Mouse (Mus musculus): Measurements from ENCODE around the gene Olfr780. TPM values are rescaled to one million over a fixed set of nuclear protein-coding genes. Genes with fewer than 3 reads are reported as not detected.

The Olfr780 gene
- not detected in 2 replicates for polyA plus RNA-seq (2015; fragmentation: Nextera tagmentation; extraction: Ambion mirVana)

DNA sequence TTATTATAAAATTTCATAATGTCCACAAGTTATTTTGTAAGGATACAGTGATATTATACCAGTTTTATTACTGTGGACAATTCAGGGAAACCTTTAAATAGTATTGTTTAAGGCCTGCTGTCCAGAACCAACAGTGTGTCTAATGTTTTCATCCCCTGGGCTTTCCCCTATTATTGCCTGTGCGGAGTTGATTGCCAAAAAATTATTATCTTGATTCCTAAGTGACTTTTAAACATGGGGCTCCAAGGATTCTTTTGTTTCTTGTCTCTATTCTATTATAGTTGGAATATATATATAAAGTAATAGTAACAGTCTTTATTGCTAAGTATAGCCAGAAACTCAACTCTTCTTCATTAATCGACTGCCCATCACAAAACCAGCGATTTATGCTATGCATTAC is at the start of gene Olfr780:
Olfr780 (plus strand) TSS at position 301 of the 400 bp plus-strand sequence.

DNA sequence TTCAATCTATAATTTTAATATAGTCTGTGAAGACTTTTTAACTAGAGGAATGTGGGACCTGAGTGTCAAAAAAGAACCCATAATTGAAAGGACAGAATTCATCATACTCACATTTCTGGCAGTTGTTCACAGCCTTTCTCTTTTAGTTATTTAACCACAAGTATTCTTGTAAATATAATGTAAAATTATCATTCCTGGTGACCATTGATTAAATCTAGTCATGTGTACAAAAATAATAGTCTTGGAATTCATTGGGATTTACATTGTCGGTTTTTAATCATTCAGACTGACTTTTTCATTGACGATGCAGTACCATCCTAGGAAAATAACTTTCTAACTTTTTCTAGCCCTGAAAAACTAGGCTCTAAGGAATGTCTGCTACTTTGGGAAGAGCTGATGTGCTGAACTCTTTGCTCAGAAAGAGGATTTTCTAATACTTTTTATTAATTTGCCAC is 46.8 kb upstream of the Olfr780 start, which contains the start of gene Olfr777:
Olfr777 (minus strand) TSS at position 405 of the 455 bp plus-strand sequence.

DNA sequence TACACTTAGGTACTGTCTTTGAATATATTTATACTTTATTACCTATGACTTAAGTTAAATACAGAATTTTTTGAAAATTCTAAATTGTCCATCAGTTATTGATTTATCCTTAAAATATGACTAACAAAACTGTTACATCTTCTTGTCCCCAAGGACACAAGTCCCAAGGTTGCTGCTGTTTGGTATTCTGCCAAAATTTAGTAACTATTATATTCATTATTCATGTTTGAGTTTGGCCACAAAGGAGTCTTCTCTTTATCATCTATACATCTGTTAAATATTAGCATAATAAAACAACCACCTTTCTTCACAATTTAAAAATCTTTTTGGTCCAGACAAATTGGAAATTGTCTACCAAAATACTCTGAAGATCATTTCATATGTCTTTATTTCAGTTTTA is 10.6 kb downstream of the Olfr780 start, which contains the start of gene Olfr781:
Olfr781 (plus strand) TSS at position 301 of the 400 bp plus-strand sequence.

DNA sequence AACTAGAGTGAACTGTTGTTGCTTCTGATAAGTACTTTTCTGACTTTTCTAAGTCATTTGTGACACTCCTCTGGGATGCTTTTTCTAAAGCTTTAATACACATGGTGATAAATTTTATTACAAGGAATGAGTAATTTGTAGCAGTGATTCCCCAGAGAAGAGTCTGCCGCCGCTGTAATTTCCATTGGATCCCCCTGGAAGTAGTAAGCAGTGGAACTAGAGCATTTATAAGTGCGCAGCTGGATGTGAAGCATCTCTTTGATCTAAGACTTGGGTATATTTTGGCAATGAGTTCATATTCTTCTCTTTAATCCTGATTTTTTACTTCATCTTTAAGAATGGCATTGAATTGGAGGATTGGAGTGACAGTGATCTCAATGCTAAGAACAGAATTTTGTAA is 30.6 kb downstream of the Olfr780 start, which contains the start of gene Olfr782:
Olfr782 (plus strand) TSS at position 301 of the 400 bp plus-strand sequence.

Other genes with a start within 250 kb of the Olfr780 start
- gene Olfr766-ps1, start 249.1 kb upstream of the Olfr780 start, polyA plus RNA-seq (2015; fragmentation: Nextera tagmentation; extraction: Ambion mirVana): not detected in 2 replicates
- not detected in 2 replicates for gene Olfr767, start 235.2 kb upstream of the Olfr780 start, polyA plus RNA-seq (2015; fragmentation: Nextera tagmentation; extraction: Ambion mirVana)
- gene Olfr768, start 218.7 kb upstream of the Olfr780 start, polyA plus RNA-seq (2015; fragmentation: Nextera tagmentation; extraction: Ambion mirVana): not detected in 2 replicates
- not detected in 2 replicates for gene Olfr769, start 200.3 kb upstream of the Olfr780 start, polyA plus RNA-seq (2015; fragmentation: Nextera tagmentation; extraction: Ambion mirVana)
- gene Olfr770, start 179.1 kb upstream of the Olfr780 start, polyA plus RNA-seq (2015; fragmentation: Nextera tagmentation; extraction: Ambion mirVana): not detected in 2 replicates
- gene Olfr771, start 153.4 kb upstream of the Olfr780 start, polyA plus RNA-seq (2015; fragmentation: Nextera tagmentation; extraction: Ambion mirVana): not detected in 2 replicates
- not detected in 2 replicates for gene Olfr772, start 140.2 kb upstream of the Olfr780 start, polyA plus RNA-seq (2015; fragmentation: Nextera tagmentation; extraction: Ambion mirVana)
- gene Olfr773, start 130.7 kb upstream of the Olfr780 start, polyA plus RNA-seq (2015; fragmentation: Nextera tagmentation; extraction: Ambion mirVana): not detected in 2 replicates
- gene Olfr774, start 81.9 kb upstream of the Olfr780 start, polyA plus RNA-seq (2015; fragmentation: Nextera tagmentation; extraction: Ambion mirVana): not detected in 2 replicates
- gene Olfr775, start 69.7 kb upstream of the Olfr780 start, polyA plus RNA-seq (2015; fragmentation: Nextera tagmentation; extraction: Ambion mirVana): not detected in 2 replicates
- not detected in 2 replicates for gene Olfr776, start 59.0 kb upstream of the Olfr780 start, polyA plus RNA-seq (2015; fragmentation: Nextera tagmentation; extraction: Ambion mirVana)
- not detected in 2 replicates for gene Olfr777, start 46.6 kb upstream of the Olfr780 start, polyA plus RNA-seq (2015; fragmentation: Nextera tagmentation; extraction: Ambion mirVana)
- not detected in 2 replicates for gene Olfr781, start 10.7 kb downstream of the Olfr780 start, polyA plus RNA-seq (2015; fragmentation: Nextera tagmentation; extraction: Ambion mirVana)
- gene Olfr782, start 30.7 kb downstream of the Olfr780 start, polyA plus RNA-seq (2015; fragmentation: Nextera tagmentation; extraction: Ambion mirVana): not detected in 2 replicates
- gene Olfr784, start 66.0 kb downstream of the Olfr780 start, polyA plus RNA-seq (2015; fragmentation: Nextera tagmentation; extraction: Ambion mirVana): not detected in 2 replicates
- not detected in 2 replicates for gene Olfr785, start 87.3 kb downstream of the Olfr780 start, polyA plus RNA-seq (2015; fragmentation: Nextera tagmentation; extraction: Ambion mirVana)
- gene Olfr786, start 109.2 kb downstream of the Olfr780 start, polyA plus RNA-seq (2015; fragmentation: Nextera tagmentation; extraction: Ambion mirVana): not detected in 2 replicates
- gene Olfr787, start 143.7 kb downstream of the Olfr780 start, polyA plus RNA-seq (2015; fragmentation: Nextera tagmentation; extraction: Ambion mirVana): not detected in 2 replicates
- gene Olfr788, start 152.9 kb downstream of the Olfr780 start, polyA plus RNA-seq (2015; fragmentation: Nextera tagmentation; extraction: Ambion mirVana): not detected in 2 replicates
- gene Olfr789, start 166.6 kb downstream of the Olfr780 start, polyA plus RNA-seq (2015; fragmentation: Nextera tagmentation; extraction: Ambion mirVana): not detected in 2 replicates
- gene Olfr790, start 180.4 kb downstream of the Olfr780 start, polyA plus RNA-seq (2015; fragmentation: Nextera tagmentation; extraction: Ambion mirVana): not detected in 2 replicates
- gene Olfr791, start 203.7 kb downstream of the Olfr780 start, polyA plus RNA-seq (2015; fragmentation: Nextera tagmentation; extraction: Ambion mirVana): not detected in 2 replicates
- gene Olfr792, start 221.0 kb downstream of the Olfr780 start, polyA plus RNA-seq (2015; fragmentation: Nextera tagmentation; extraction: Ambion mirVana): not detected in 2 replicates
- not detected in 2 replicates for gene Olfr794, start 249.5 kb downstream of the Olfr780 start, polyA plus RNA-seq (2015; fragmentation: Nextera tagmentation; extraction: Ambion mirVana)